Mouse (Mus musculus): ENCODE results near the gene Gstm5.
"Not testable (repeated sequence)": the region's sequence is repeated elsewhere in the genome, so short reads cannot be mapped to it uniquely, and the experiment has no call there.

Gstm5 gene

GRCm38 (mm10) chr3:107873335-107874251 lies 22.0 kb upstream of the Gstm5 start:
- no peak for DNase-seq (ENCODE audit: extremely low spot score)

DNA sequence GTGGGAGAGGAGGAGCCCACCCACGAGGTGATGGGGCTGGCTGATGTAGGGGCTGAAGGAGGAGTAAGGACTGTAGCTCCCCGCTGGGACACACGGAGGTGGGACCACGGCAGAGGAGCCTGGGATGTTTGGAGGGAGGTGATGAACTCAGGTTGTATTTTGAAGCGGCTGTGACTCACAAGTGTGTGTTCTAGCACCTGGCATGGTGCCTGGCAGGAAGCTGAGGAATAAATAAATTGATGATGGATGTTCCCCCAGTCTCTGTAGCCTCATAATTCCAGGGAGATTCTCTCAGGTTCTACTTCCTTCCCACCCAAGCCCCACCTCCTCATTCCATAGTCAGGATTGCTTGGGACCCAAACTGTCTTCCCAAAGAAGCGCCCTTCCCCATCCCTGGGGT lies 20.4 kb upstream of the Gstm5 start:
- no peak for DNase-seq (ENCODE audit: extremely low spot score)

DNA sequence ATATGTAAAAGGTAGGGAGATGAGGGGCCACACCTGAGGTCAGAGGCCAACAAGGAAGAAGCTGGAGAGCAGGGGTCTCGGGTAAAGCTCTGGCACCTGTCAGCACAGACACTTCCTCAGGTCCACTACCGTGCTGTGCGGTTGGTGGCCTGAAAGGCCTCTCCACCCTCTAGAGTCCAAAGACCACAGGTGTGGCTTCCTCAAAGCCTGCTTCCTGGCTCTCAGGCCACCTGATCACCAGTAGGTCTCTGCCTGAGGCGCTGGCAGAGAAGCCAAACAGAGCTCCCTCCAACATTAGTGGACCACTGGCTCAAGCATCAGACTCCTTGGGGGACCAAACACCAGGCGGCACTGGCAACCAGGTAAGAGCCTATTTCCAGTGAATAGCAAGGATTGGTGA lies 18.6 kb upstream of the Gstm5 start, which contains the start of gene Eps8l3:
Eps8l3 (plus strand) TSS at position 225 of the 400 bp plus-strand sequence.
- DNase-seq (ENCODE audit: extremely low spot score) = no peak

DNA sequence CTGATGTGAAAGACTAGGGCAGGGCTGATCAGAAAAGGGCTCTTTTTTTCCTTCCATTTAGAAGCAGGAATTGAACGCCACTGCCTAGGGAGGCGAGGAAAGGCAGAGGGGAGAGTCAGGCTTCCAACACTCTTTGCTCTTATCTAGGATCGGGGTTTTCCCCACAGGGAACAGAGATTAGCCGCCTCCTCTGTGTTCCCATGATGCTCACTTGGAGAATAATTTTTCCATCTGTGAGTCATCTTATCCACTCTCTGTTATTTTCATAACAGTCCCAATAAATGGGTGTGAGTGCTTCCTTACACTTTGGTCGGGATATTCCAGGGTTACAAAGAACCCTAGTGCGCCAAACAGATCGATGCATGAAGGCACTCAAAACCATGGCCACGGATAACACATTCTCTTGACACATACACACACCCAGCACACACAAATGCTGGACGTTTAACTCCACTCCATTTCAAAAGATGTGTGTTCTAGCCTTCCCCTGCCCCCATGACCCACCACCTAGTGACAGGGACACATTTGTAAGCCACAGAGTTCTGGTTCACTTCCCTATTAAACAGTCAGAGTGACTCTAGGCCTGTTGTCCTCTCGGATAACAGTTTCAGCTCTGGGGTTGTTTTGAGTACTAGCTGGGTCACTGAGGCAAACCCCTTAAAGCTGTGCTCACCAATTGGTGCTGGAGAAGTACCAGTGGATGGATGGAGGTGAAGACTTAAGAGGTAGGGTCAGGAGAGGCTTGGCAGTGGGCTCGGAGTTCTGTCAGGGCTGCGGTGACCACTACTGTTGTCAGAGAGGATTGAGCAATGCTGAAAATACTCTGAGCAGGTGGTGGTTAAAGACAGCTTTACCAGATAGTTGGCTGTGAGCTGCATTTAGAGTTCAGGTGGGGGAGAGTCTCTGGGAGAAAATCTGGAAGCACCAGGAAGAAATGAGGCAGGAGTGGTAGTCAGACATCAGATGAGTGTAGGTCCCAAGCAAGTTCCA lies 17.6 kb upstream of the Gstm5 start:
- no peak for DNase-seq (ENCODE audit: extremely low spot score)

DNA sequence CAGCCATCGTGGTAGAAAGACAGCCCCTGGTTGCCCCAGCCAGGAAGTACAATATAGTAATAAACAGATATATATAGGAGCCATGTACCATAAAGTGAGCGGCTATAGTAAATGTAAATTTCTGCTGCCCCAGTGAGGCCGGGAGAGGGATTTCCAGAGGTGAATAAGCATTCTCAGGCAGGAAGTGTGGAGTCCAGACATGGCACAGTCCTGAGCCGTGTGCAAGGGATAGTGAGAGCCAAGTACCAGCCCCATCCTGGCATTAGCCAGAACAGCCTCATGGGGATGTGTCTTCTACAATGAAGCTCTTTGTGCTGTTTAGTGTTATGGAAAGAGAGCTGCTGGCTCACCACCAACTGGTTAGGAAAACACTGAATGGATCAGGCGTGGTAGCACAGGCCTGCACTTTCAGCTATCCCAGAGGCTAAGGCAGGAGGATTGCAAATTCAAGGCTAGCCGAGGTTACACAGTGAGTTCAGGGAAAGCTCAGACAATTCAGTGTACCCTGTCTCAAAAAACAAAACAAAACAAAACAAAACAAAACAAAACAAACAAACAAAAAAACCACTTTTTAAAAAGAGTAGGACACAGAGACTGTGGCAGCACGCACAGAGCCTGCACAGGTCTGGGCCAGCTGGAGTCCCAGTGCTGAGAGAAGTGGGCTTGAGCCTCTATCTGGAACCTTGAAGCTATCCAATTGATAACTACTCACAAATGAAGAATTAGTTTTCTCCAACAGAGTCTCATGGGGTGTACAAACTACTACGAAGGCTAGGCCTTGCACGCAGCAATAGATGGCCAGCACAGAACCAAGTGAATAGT lies 7.7 kb upstream of the Gstm5 start:
- DNase-seq (ENCODE audit: extremely low spot score) = no peak

DNA sequence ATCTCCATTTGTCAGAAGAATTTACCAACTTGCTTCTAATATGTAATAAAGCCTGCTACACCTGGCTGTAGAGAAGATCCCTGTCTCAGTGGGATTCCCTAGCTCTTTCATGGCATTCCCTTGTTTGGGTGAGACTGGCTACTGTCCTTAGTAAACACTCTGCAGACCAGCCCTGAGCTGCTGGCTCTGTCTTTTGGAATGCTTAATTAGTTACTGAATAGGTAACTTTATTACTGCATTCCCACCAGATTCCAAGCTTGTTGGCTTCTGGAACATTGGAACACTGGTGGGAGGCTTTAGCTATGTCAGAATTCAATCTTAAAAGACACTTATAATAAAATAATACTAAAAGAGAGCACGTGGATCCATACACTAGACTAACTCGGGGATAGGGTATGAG lies 6.4 kb upstream of the Gstm5 start:
- DNase-seq (ENCODE audit: extremely low spot score) = not testable (repeated sequence)

GRCm38 (mm10) chr3:107895194-107895719 lies 364 bp upstream of the Gstm5 start:
- no peak for DNase-seq (ENCODE audit: extremely low spot score)

- DNase-seq (ENCODE audit: extremely low spot score) = no peak
These were observed 3.1 kb downstream of the Gstm5 start for GRCm38 (mm10) chr3:107898691-107899090.

DNA sequence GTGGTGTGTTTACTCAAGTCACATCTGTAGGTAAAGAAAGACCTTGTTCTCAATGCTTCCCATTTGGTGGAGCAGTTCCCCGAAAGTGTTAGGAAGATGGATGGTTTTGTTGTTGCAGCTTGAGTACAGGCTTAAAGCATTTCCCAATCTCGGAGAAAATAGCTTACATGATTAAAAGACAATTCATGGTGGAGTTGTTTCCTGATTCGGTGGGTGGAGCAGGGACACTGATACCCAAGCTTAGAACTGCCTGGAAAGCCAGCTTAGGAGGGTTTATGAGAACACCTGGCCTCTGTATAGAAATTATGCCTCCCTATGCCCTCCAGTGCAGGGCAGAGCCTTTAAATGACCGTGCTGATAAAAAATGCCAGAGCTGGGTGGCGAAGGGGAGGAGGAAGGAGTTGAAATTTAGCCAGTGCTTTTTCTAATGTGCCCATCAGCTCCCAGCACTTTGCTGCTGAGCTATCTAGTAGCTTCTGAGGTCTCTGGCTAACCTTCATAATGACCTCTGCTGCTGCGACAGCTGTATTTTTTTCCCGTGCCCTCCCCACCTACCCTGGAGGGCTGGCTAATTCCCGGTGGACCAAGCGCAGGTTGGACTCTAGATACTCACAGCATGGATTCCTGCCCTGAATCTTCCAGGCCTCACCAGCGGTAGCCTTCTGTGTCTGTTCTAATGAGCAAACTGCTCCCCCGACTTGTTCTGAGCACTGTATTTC lies 5.5 kb downstream of the Gstm5 start:
- DNase-seq (ENCODE audit: extremely low spot score) = no peak

GRCm38 (mm10) chr3:107905942-107906341 lies 10.3 kb downstream of the Gstm5 start:
- DNase-seq (ENCODE audit: extremely low spot score) = no peak

- no peak for DNase-seq (ENCODE audit: extremely low spot score)
These were observed 21.1 kb downstream of the Gstm5 start for GRCm38 (mm10) chr3:107916674-107917073.

GRCm38 (mm10) chr3:107917097-107917496 lies 21.5 kb downstream of the Gstm5 start:
- DNase-seq (ENCODE audit: extremely low spot score) = no peak

GRCm38 (mm10) chr3:107917783-107918408 lies 22.3 kb downstream of the Gstm5 start:
- peak; percentile 66 for DNase-seq (ENCODE audit: extremely low spot score)

- no peak for DNase-seq (ENCODE audit: extremely low spot score)
These were observed 24.7 kb downstream of the Gstm5 start for GRCm38 (mm10) chr3:107920348-107920747.

- no peak for DNase-seq (ENCODE audit: extremely low spot score)
These were observed 29.7 kb downstream of the Gstm5 start for GRCm38 (mm10) chr3:107925335-107925734.

DNA sequence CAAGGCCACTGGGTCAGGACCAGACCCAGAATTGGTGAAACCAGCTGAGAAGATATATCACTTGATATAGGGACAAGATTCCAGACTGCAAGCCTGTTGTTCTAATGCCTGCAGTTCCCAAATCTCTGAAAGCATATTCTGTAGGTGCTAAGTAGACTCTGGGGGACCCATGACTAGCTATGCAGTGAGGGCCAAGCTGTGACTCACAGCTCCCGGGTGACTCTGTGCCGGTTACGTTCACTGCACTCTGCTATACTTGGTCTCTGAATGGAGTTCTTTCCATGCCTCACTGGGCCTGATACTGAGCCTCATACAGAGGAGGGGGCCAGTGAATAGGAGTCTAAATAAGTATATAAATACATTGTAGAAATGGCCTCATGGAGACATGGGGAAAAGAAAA lies 32.2 kb downstream of the Gstm5 start:
- no peak for DNase-seq (ENCODE audit: extremely low spot score)

DNA sequence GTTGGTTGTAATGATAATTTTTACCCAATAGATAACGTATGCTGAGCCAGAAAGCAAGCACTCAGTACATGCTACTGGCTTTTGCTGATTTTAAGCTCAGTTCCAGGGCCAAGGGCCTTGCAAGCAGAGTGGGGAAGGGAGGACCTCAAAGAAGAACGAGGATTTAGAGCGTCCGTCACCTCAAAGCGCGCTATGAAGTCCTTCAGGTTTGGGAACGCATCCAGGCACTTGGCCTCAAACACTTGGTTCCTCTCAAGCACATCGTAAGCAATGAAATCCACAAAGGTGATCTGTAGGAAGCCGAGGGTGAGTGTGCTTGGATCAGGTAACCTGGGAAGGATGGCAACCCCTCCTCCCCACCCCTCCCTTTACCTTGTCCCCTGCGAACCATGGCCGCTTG lies 33.1 kb downstream of the Gstm5 start:
- DNase-seq (ENCODE audit: extremely low spot score) = no peak

- DNase-seq (ENCODE audit: extremely low spot score) = no peak
These were observed 33.6 kb downstream of the Gstm5 start for GRCm38 (mm10) chr3:107929243-107929642.

GRCm38 (mm10) chr3:107929731-107930130 lies 34.1 kb downstream of the Gstm5 start:
- DNase-seq (ENCODE audit: extremely low spot score) = no peak

DNA sequence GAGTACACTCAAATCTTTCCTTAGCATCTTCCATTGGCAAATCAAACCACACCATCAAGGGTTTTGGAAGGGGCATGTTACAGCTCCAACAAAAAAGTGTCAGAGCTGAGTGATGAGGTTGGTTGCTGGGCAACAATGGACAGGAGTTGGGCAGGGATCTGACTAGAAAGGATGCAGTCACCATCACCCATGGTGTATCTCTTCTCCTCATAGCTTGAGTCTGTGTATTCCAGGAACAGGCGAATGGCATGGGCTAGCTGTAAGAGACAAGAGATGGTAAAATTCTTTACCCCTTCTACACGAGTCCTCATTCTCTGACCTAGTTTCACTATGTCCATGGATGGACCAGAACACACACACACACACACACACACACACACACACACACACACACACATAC lies 35.5 kb downstream of the Gstm5 start:
- DNase-seq (ENCODE audit: extremely low spot score) = no peak
